Mouse (Mus musculus) heart, embryonic 10.5 days (tissue): ENCODE measurements at regions not wholly inside any gene's neighbourhood (a gene's known extent, or its start where the extent isn't known, plus 50 kb on each side); places are given as distances from the start of the nearest gene placed in this dataset.

ENCODE experiments used
- DNase-seq: peaks from one replicate; pipeline ENCODE4 v3.0.0-alpha.2; 2017; ENCODE audit warnings: low spot score
- H3K27ac ChIP-seq: fragments of 300-500 bp; sonication (generic); 2 replicates; pipeline ENCODE4 v1.5.1; 2016; ENCODE audit warnings: mild to moderate bottlenecking
- H3K27me3 ChIP-seq: fragments of 300-500 bp; sonication (generic); 2 replicates; pipeline ENCODE4 v1.6.1; 2016; ENCODE audit warnings: mild to moderate bottlenecking; ENCODE audit not compliant: poor library complexity, insufficient read depth, severe bottlenecking
- H3K36me3 ChIP-seq: fragments of 300-500 bp; sonication (generic); 2 replicates; pipeline ENCODE4 v1.6.1; 2016; ENCODE audit warnings: mild to moderate bottlenecking, moderate library complexity
- H3K4me1 ChIP-seq: fragments of 300-500 bp; sonication (generic); 2 replicates; pipeline ENCODE4 v1.6.1; 2016; ENCODE audit warnings: mild to moderate bottlenecking
- H3K4me3 ChIP-seq: fragments of 300-500 bp; sonication (generic); 2 replicates; pipeline ENCODE4 v1.5.1; 2016; ENCODE audit warnings: mild to moderate bottlenecking, moderate library complexity
- H3K9me3 ChIP-seq: fragments of 300-500 bp; sonication (generic); 2 replicates; pipeline ENCODE4 v1.6.1; 2016; ENCODE audit warnings: mild to moderate bottlenecking, moderate library complexity
- WGBS: fragments of 180-500 bp; shearing (Covaris S2); methylation state at CpG from one replicate; pipeline ENCODE4 v1.1.7; 2016; 5-methylcytosine and 5-hydroxymethylcytosine counted together

- Histone ChIP-seq H3K36me3 (no peaks in the 10 kb centered on the region), H3K27me3 (no peaks in the 10 kb centered on the region), H3K9me3 (no peaks in the 10 kb centered on the region), H3K27ac (no peak overlapping the region), H3K4me1 (no peaks in the 10 kb centered on the region), H3K4me3 (no peak overlapping the region)
- DNase-seq = no peak
- WGBS = 78% methylated on average over 2 of the region's 2 CpGs
These were observed 225.4 kb upstream of the Galnt5 start for GRCm38 (mm10) chr2:57772315-57772714.

- WGBS = 81% methylated on average over 5 of the region's 5 CpGs
- no peaks in the 10 kb centered on the region for H3K4me1 ChIP-seq
- H3K27me3 ChIP-seq = no peaks in the 10 kb centered on the region
- no peaks in the 10 kb centered on the region for H3K36me3 ChIP-seq
- no peaks in the 10 kb centered on the region for H3K9me3 ChIP-seq
- H3K4me3 ChIP-seq = no peak overlapping the region
- H3K27ac ChIP-seq = no peak overlapping the region
- no peak for DNase-seq
These were observed 221.5 kb upstream of the Galnt5 start for GRCm38 (mm10) chr2:57776154-57776553.

GRCm38 (mm10) chr2:57780836-57781235, 216.8 kb upstream of the Galnt5 start:
- DNase-seq = no peak
- no peak overlapping the region for H3K4me3 ChIP-seq
- H3K27me3 ChIP-seq = no peaks in the 10 kb centered on the region
- H3K36me3 ChIP-seq = no peaks in the 10 kb centered on the region
- 77% methylated on average over 1 of the region's 1 CpGs for WGBS
- H3K4me1 ChIP-seq = no peaks in the 10 kb centered on the region
- no peak overlapping the region for H3K27ac ChIP-seq
- no peaks in the 10 kb centered on the region for H3K9me3 ChIP-seq

- Histone ChIP-seq H3K27me3 (no peaks in the 10 kb centered on the region), H3K4me3 (no peak overlapping the region), H3K27ac (no peak overlapping the region), H3K36me3 (no peaks in the 10 kb centered on the region), H3K4me1 (no peaks in the 10 kb centered on the region), H3K9me3 (no peaks in the 10 kb centered on the region)
- WGBS = 77% methylated on average over 8 of the region's 8 CpGs
- no peak for DNase-seq
These were observed 204.0 kb upstream of the Galnt5 start for GRCm38 (mm10) chr2:57793519-57794296.

- Histone ChIP-seq H3K27me3 (no peaks in the 10 kb centered on the region), H3K9me3 (no peaks in the 10 kb centered on the region), H3K27ac (no peak overlapping the region), H3K4me1 (no peaks in the 10 kb centered on the region), H3K4me3 (no peak overlapping the region), H3K36me3 (no peaks in the 10 kb centered on the region)
- DNase-seq = no peak
- WGBS = 59% methylated on average over 2 of the region's 2 CpGs
These were observed 198.4 kb upstream of the Galnt5 start for GRCm38 (mm10) chr2:57799279-57799678.

- no peaks in the 10 kb centered on the region for H3K9me3 ChIP-seq
- no peak overlapping the region for H3K27ac ChIP-seq
- H3K36me3 ChIP-seq = no peaks in the 10 kb centered on the region
- DNase-seq = no peak
- no peaks in the 10 kb centered on the region for H3K27me3 ChIP-seq
- H3K4me3 ChIP-seq = no peak overlapping the region
- no peaks in the 10 kb centered on the region for H3K4me1 ChIP-seq
- 55% methylated on average over 1 of the region's 1 CpGs for WGBS
These were observed 189.8 kb upstream of the Galnt5 start for GRCm38 (mm10) chr2:57807911-57808310.

- H3K9me3 ChIP-seq = no peaks in the 10 kb centered on the region
- no peak overlapping the region for H3K4me3 ChIP-seq
- H3K36me3 ChIP-seq = no peaks in the 10 kb centered on the region
- WGBS = 83% methylated on average over 1 of the region's 1 CpGs
- no peak for DNase-seq
- no peaks in the 10 kb centered on the region for H3K27me3 ChIP-seq
- no peak overlapping the region for H3K27ac ChIP-seq
- H3K4me1 ChIP-seq = no peaks in the 10 kb centered on the region
These were observed 184.7 kb upstream of the Galnt5 start for GRCm38 (mm10) chr2:57812996-57813395.

GRCm38 (mm10) chr2:57820343-57820742, 177.3 kb upstream of the Galnt5 start:
- no peak for DNase-seq
- Histone ChIP-seq H3K4me1 (no peaks in the 10 kb centered on the region), H3K27me3 (no peaks in the 10 kb centered on the region), H3K36me3 (no peaks in the 10 kb centered on the region), H3K27ac (no peak overlapping the region), H3K9me3 (no peaks in the 10 kb centered on the region), H3K4me3 (no peak overlapping the region)
- WGBS = 84% methylated on average over 2 of the region's 2 CpGs

- Histone ChIP-seq H3K27ac (no peak overlapping the region), H3K4me3 (no peak overlapping the region), H3K27me3 (no peaks in the 10 kb centered on the region), H3K36me3 (no peaks in the 10 kb centered on the region), H3K4me1 (no peaks in the 10 kb centered on the region), H3K9me3 (no peaks in the 10 kb centered on the region)
- WGBS = 86% methylated on average over 1 of the region's 1 CpGs
- DNase-seq = no peak
These were observed 176.8 kb upstream of the Galnt5 start for GRCm38 (mm10) chr2:57820923-57821322.

GRCm38 (mm10) chr2:57828284-57828683, 169.4 kb upstream of the Galnt5 start:
- no peaks in the 10 kb centered on the region for H3K4me1 ChIP-seq
- 73% methylated on average over 2 of the region's 2 CpGs for WGBS

GRCm38 (mm10) chr2:57832565-57833355, 164.9 kb upstream of the Galnt5 start:
- no peak for DNase-seq
- H3K27ac ChIP-seq = no peak overlapping the region
- H3K36me3 ChIP-seq = no peaks in the 10 kb centered on the region
- H3K27me3 ChIP-seq = no peaks in the 10 kb centered on the region
- H3K9me3 ChIP-seq = no peaks in the 10 kb centered on the region
- H3K4me1 ChIP-seq = no peaks in the 10 kb centered on the region
- no peak overlapping the region for H3K4me3 ChIP-seq
- 53% methylated on average over 12 of the region's 12 CpGs for WGBS

More at GRCm38 (mm10) chr2:57828284-57828683, 169.4 kb upstream of the Galnt5 start:
- H3K4me3 ChIP-seq = no peak overlapping the region
- no peaks in the 10 kb centered on the region for H3K36me3 ChIP-seq
- no peaks in the 10 kb centered on the region for H3K27me3 ChIP-seq
- H3K27ac ChIP-seq = no peak overlapping the region
- DNase-seq = no peak
- H3K9me3 ChIP-seq = no peaks in the 10 kb centered on the region

GRCm38 (mm10) chr2:57845135-57845534, 152.5 kb upstream of the Galnt5 start:
- WGBS = 24% methylated on average over 1 of the region's 1 CpGs
- Histone ChIP-seq H3K4me1 (peaks cover 7% of the 10 kb centered on the region; the same call in 1 of the 2 replicates), H3K27me3 (no peaks in the 10 kb centered on the region), H3K9me3 (no peaks in the 10 kb centered on the region), H3K4me3 (no peak overlapping the region), H3K36me3 (no peaks in the 10 kb centered on the region), H3K27ac (no peak overlapping the region)
- DNase-seq = no peak

- Histone ChIP-seq H3K36me3 (no peaks in the 10 kb centered on the region), H3K27me3 (no peaks in the 10 kb centered on the region), H3K9me3 (no peaks in the 10 kb centered on the region), H3K4me1 (peaks cover 7% of the 10 kb centered on the region; the same call in 1 of the 2 replicates), H3K27ac (peak overlapping the region; percentile 49; the same call in 1 of the 2 replicates), H3K4me3 (no peak overlapping the region)
- WGBS = 47% methylated on average over 4 of the region's 4 CpGs
- DNase-seq = no peak
These were observed 150.0 kb upstream of the Galnt5 start for GRCm38 (mm10) chr2:57847707-57848106.
